Mouse (Mus musculus) embryonic fibroblast, embryonic 13.5 days (primary cell): Measurements from ENCODE around the gene Ms4a6c.
"Not testable (repeated sequence)": the region's sequence is repeated elsewhere in the genome, so short reads cannot be mapped to it uniquely, and the experiment has no call there.

Experiments
- CTCF ChIP-seq: IDR thresholded peaks from 2 replicates; pipeline ENCODE4 v1.5.1; 2011; ENCODE audit warnings: mild to moderate bottlenecking, control low read depth, low read length, moderate library complexity, borderline replicate concordance; ENCODE audit not compliant: insufficient read depth
- POLR2A ChIP-seq: IDR thresholded peaks from 2 replicates; pipeline ENCODE4 v1.6.1; 2011; ENCODE audit warnings: low read depth, mild to moderate bottlenecking, control low read depth, low read length, moderate library complexity

- not testable (repeated sequence) for TF ChIP-seq CTCF, POLR2A
Measured at GRCm38 (mm10) chr19:11431209-11431608, 38.0 kb upstream of the Ms4a6c start.
